Mouse (Mus musculus): Measurements from ENCODE around the gene Gm28038. TPM values are rescaled to one million over a fixed set of nuclear protein-coding genes. Genes with fewer than 3 reads are reported as not detected.
A peak's percentile ranks its signal among the peaks of the same experiment; 100 is the strongest.

Gm28038 gene
- total and polyA plus RNA-seq, 3 experiments, result not detected

DNA sequence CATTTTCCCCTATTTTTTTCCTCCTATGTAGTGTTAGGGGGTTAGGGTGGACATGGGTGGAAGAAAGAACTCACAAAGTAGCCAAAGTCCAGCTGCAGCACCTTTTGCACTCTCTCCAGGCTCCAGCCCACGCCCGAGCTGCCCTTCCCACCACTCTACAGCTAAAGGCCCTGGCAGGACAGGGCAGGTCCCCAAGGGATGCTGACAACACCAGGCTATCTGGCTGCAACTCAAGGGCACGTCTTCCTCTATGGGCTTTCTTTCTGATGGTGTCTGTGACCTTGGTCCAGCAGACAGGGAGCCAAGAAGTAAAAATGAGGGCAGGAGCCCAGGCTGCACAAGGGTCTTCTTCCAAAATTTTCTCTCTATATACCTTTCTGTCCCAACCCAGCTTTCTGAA is 808 bp downstream of the Gm28038 start:
- no peak overlapping the region for H3K9ac ChIP-seq (ENCODE audit: control insufficient read depth, low read depth, low read length, poor library complexity, severe bottlenecking)
- H3K79me2 ChIP-seq (ENCODE audit: control insufficient read depth, insufficient read depth, low read length, poor library complexity), result peaks cover 17% of the 10 kb centered on the region
- no peaks in the 10 kb centered on the region for H3K9me3 ChIP-seq (replicated peaks; ENCODE audit: insufficient read depth, low read length)
- TF ChIP-seq NRF1 (IDR thresholded peaks at IDR 0.05; ENCODE audit: insufficient read depth, low read depth, low read length, poor library complexity, severe bottlenecking), result no peak
- TF ChIP-seq KAT2A (conservative IDR thresholded peaks at IDR 0.05; ENCODE audit: low read depth, low read length), result no peak
- no peak for TF ChIP-seq MAFK (IDR thresholded peaks at IDR 0.05; ENCODE audit: borderline replicate concordance, low read depth, low read length)
- TF ChIP-seq ZMIZ1 (IDR thresholded peaks at IDR 0.05; ENCODE audit: low read depth, low read length), result no peak
- TF ChIP-seq ZKSCAN1 (IDR thresholded peaks at IDR 0.05; ENCODE audit: low read depth, low read length), result no peak
- TF ChIP-seq RAD21 (IDR thresholded peaks at IDR 0.05; ENCODE audit: low read depth, low read length), result no peak
- no peak for TF ChIP-seq ELF1 (IDR thresholded peaks at IDR 0.05; ENCODE audit: low read depth, low read length)
- TF ChIP-seq HCFC1 (IDR thresholded peaks at IDR 0.05; ENCODE audit: low read depth, low read length), result no peak
- no peak for TF ChIP-seq NELFE (IDR thresholded peaks at IDR 0.05; ENCODE audit: low read depth, low read length)
- TF ChIP-seq GATA1 (IDR thresholded peaks at IDR 0.05; ENCODE audit: low read depth, low read length), result no peak
- no peak for TF ChIP-seq MXI1 (IDR thresholded peaks at IDR 0.05; ENCODE audit: low read depth, low read length)
- no peak for TF ChIP-seq USF2 (IDR thresholded peaks at IDR 0.05; ENCODE audit: borderline replicate concordance in 1 of 2, insufficient read depth in 1 of 2, low read depth in 1 of 2, low read length in 2 of 2)
- TF ChIP-seq ZNF384 (IDR thresholded peaks at IDR 0.05; ENCODE audit: low read depth, low read length), result no peak
- peaks cover 0 to 6% of the 10 kb centered on the region in 2 experiments; a peak in 1 of 4 replicates for H3K4me1 ChIP-seq (ENCODE audit: control insufficient read depth in 1 of 2, insufficient read depth in 2 of 2, low read length in 2 of 2)
- H3K4me3 ChIP-seq (ENCODE audit: control insufficient read depth in 1 of 2, insufficient read depth in 1 of 2, low read depth in 2 of 2, low read length in 2 of 2), result no peak overlapping the region
- 0 out of 4 replicates have a peak, but pooled peaks cover 0 to 2% of the 10 kb centered on the region in 2 experiments for H3K36me3 ChIP-seq (ENCODE audit: control insufficient read depth in 1 of 2, insufficient read depth in 2 of 2, low read length in 2 of 2)
- DNase-seq (ENCODE audit: low read depth, low spot score), result no peak
- H3K27me3 ChIP-seq (ENCODE audit: control insufficient read depth in 1 of 2, insufficient read depth in 2 of 2, low read length in 2 of 2), result no peaks in the 10 kb centered on the region
- no peak overlapping the region for H3K27ac ChIP-seq (ENCODE audit: control insufficient read depth, low read depth, low read length)

DNA sequence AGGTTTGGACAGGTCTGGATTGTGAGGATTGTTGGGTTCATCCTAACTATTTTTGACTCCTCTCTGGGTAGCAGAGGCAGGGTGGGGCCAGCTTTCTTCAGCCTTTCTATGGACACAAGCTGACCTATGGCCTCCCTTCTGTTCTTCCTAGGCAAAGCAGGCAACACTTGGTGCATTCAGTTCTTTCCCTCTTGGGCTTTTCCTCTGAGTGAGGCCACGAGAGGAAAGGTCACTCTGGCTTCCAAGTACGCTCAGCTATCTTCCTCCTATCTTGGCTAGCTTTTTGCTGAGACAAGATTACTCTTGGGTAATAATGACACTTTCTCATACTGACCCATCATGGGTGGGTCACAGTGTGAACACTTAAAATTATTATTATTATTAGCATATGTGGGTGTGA is 2.4 kb downstream of the Gm28038 start:
- Histone ChIP-seq H3K4me3 (ENCODE audit: control insufficient read depth in 1 of 2, insufficient read depth in 1 of 2, low read depth in 2 of 2, low read length in 2 of 2) (no peak overlapping the region), H3K36me3 (ENCODE audit: control insufficient read depth in 1 of 2, insufficient read depth in 2 of 2, low read length in 2 of 2) (peaks cover 0 to 12% of the 10 kb centered on the region in 2 experiments; a peak in 2 of 4 replicates), H3K9ac (ENCODE audit: control insufficient read depth, low read depth, low read length, poor library complexity, severe bottlenecking) (no peak overlapping the region), H3K4me1 (ENCODE audit: control insufficient read depth in 1 of 2, insufficient read depth in 2 of 2, low read length in 2 of 2) (peaks cover 0 to 14% of the 10 kb centered on the region in 2 experiments; a peak in 3 of 4 replicates), H3K79me2 (ENCODE audit: control insufficient read depth, insufficient read depth, low read length, poor library complexity) (peaks cover 32% of the 10 kb centered on the region), H3K9me3 (replicated peaks; ENCODE audit: insufficient read depth, low read length) (no peaks in the 10 kb centered on the region), H3K27ac (ENCODE audit: control insufficient read depth, low read depth, low read length) (no peak overlapping the region), H3K27me3 (ENCODE audit: control insufficient read depth in 1 of 2, insufficient read depth in 2 of 2, low read length in 2 of 2) (no peaks in the 10 kb centered on the region)
- no peak for TF ChIP-seq HCFC1 (IDR thresholded peaks at IDR 0.05; ENCODE audit: low read depth, low read length)
- no peak for TF ChIP-seq SIN3A (IDR thresholded peaks at IDR 0.05; ENCODE audit: low read length)
- 0 out of 4 replicates have a peak, but pooled peaks of 1 of the 2 experiments have one; percentile 23 for TF ChIP-seq POLR2A (IDR thresholded peaks at IDR 0.05; ENCODE audit: control insufficient read depth in 1 of 2, insufficient read depth in 1 of 2, low read depth in 1 of 2, low read length in 2 of 2, poor library complexity in 1 of 2)
- no peak for DNase-seq (ENCODE audit: low read depth, low spot score)

Measured in MEL (cell line).